Mouse (Mus musculus) Patski (cell line): ENCODE results near the gene Macrod2. TPM values are rescaled to one million over a fixed set of nuclear protein-coding genes. Genes with fewer than 3 reads are reported as not detected.

Experiments used
- ATAC-seq: fragments of 100-300 bp; one replicate; pipeline ENCODE4 v1.8.0; 2021
- CTCF ChIA-PET: fragments of 350-600 bp; sonication (Branson Sonifier 250); formaldehyde crosslinking; loops from one replicate; lab custom pipeline; 2022; ENCODE audit warnings: inconsistent platforms; lab: Charles Lee
- POLR2A ChIA-PET: fragments of 350-600 bp; sonication (Branson Sonifier 250); formaldehyde crosslinking; loops from one replicate; lab custom pipeline; 2022; ENCODE audit warnings: antibody characterized with exemption, inconsistent platforms; lab: Charles Lee
- DNase-seq: peaks from one replicate; pipeline ENCODE4 v3.0.0-alpha.2; 2011; ENCODE audit warnings: low read depth, low spot score
- H3K27me3 ChIP-seq: fragments of 371-371 bp; one replicate; pipeline ENCODE4 v1.5.1; 2021
- CTCF ChIP-seq: fragments of 100-300 bp; IDR thresholded peaks from one replicate; pipeline ENCODE4 v1.5.1; 2021
- in situ Hi-C: fragments of 300-500 bp; cut with MboI; formaldehyde crosslinking; loops from 3 replicates; pipeline ENCODE4 v1.11.1; 2018; ENCODE audit warnings: low pct_unique_long_range_greater_than_20kb, mixed read lengths
- polyA plus RNA-seq: library from polyadenylated mRNA; unstranded; gene quantifications from one replicate; pipeline ENCODE4 v1.2.3, GENCODE M21; 2021

Macrod2 gene
- polyA plus RNA-seq, 1 experiment from 2014 or later = 5.1 TPM

- ChIA-PET CTCF (interaction anchor here (0.5 to 1.2 kb wide), 4 partner anchors 30 to 174 kb away, joined by 3 read pairs; no protein-coding TSS in a partner anchor), POLR2A (no interaction called here)
- no peaks in the 10 kb centered on the region for H3K27me3 ChIP-seq
- ATAC-seq (no peak), DNase-seq (no peak)
- TF ChIP-seq CTCF = no peak
- in situ Hi-C loops = no loop called here
These were observed 2012.2 kb downstream of the Macrod2 start for GRCm38 (mm10) chr2:142407341-142407740.

GRCm38 (mm10) chr2:142410124-142410523, 2015.0 kb downstream of the Macrod2 start:
- in situ Hi-C loops = no loop called here
- no peaks in the 10 kb centered on the region for H3K27me3 ChIP-seq
- no peak for DNase-seq
- no peak for ATAC-seq
- POLR2A ChIA-PET = no interaction called here
- CTCF ChIA-PET = interaction anchor here (0.7 to 1.2 kb wide), 2 partner anchors 18 kb away, joined by 3 read pairs; no protein-coding TSS in a partner anchor
- no peak for TF ChIP-seq CTCF

GRCm38 (mm10) chr2:142433126-142433525, 2038.0 kb downstream of the Macrod2 start:
- ChIA-PET CTCF (no interaction called here), POLR2A (no interaction called here)
- in situ Hi-C loops = no loop called here
- TF ChIP-seq CTCF = no peak
- no peak for DNase-seq
- H3K27me3 ChIP-seq = no peaks in the 10 kb centered on the region
- ATAC-seq = no peak

GRCm38 (mm10) chr2:142434731-142435130, 2039.6 kb downstream of the Macrod2 start:
- ChIA-PET POLR2A (no interaction called here), CTCF (interaction anchor here (1.8 kb wide), 1 partner anchor 9 kb away, joined by 4 read pairs; no protein-coding TSS in a partner anchor)
- DNase-seq = peak; percentile 48
- in situ Hi-C loops = loop anchor here (5.0 kb wide), 1 partner anchor 173 kb away; no protein-coding TSS in a partner anchor
- no peaks in the 10 kb centered on the region for H3K27me3 ChIP-seq
- no peak for TF ChIP-seq CTCF
- peak; percentile 90 for ATAC-seq

GRCm38 (mm10) chr2:142437606-142438461, 2042.7 kb downstream of the Macrod2 start:
- ChIA-PET POLR2A (no interaction called here), CTCF (interaction anchor here (0.7 to 1.2 kb wide), 4 partner anchors 10 to 45 kb away, joined by 3 read pairs; no protein-coding TSS in a partner anchor)
- no peak for TF ChIP-seq CTCF
- H3K27me3 ChIP-seq = no peaks in the 10 kb centered on the region
- ATAC-seq = no peak
- in situ Hi-C loops = loop anchor here (5.0 kb wide), 1 partner anchor 169 kb away; no protein-coding TSS in a partner anchor
- DNase-seq = no peak

Other genes with a start within 250 kb of the Macrod2 start
- gene Gm17374, start 243.3 kb upstream of the Macrod2 start, polyA plus RNA-seq = not detected
- 26.1 TPM for gene Esf1, start 224.7 kb upstream of the Macrod2 start, polyA plus RNA-seq
- 49.2 TPM for gene Ndufaf5, start 224.7 kb upstream of the Macrod2 start, polyA plus RNA-seq
- gene Sel1l2, start 5.6 kb upstream of the Macrod2 start, polyA plus RNA-seq = not detected